Mouse (Mus musculus) adrenal gland, adult 2 months (tissue): ENCODE measurements around the gene Slc39a10. TPM values are rescaled to one million over a fixed set of nuclear protein-coding genes. Genes with fewer than 3 reads are reported as not detected.
A peak's percentile ranks its signal among the peaks of the same experiment; 100 is the strongest.
"Not testable (repeated sequence)": the region's sequence is repeated elsewhere in the genome, so short reads cannot be mapped to it uniquely, and the experiment has no call there.

Experiments
- DNase-seq: peaks from one replicate; pipeline ENCODE4 v3.0.0; 2021
- polyA plus RNA-seq: library from polyadenylated mRNA; depleted of rRNA; stranded (reverse); fragments of >200 nt; gene quantifications from 2 replicates; pipeline ENCODE4 v1.2.3, GENCODE M21; 2012
- total RNA-seq, 2 experiments: library from RNA; stranded (reverse); gene quantifications; 2 replicates each; pipeline ENCODE4 v1.2.3; 2021

Slc39a10 gene
- total and polyA plus RNA-seq, 3 experiments = 4.1 to 26.6 (median 25.5) TPM

GRCm38 (mm10) chr1:46864175-46864885 lies 28.3 kb downstream of the Slc39a10 start:
- peak; percentile 34 for DNase-seq

GRCm38 (mm10) chr1:46863434-46863833 lies 29.2 kb downstream of the Slc39a10 start:
- no peak for DNase-seq

GRCm38 (mm10) chr1:46860082-46860481 lies 32.6 kb downstream of the Slc39a10 start:
- no peak for DNase-seq

DNA sequence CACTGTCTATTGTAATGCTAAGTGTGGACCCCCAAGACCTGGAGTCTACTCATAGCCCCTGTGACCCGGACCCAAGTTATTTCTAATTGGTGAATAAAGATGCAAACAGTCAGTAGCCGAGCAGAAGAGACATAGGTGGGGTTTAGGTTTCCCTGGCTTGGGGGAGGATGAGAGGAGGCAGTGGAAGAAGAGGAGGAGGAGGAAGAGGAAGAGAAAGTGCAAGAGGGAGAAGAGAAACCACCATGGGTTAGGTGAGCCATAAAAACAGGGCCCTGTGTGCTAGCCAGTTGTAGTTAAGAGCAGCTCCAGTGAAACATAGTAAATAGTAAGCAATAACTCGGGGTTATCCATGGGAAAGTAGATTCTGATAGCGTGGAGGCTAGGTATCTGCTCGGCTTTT lies 34.1 kb downstream of the Slc39a10 start:
- no peak for DNase-seq

DNA sequence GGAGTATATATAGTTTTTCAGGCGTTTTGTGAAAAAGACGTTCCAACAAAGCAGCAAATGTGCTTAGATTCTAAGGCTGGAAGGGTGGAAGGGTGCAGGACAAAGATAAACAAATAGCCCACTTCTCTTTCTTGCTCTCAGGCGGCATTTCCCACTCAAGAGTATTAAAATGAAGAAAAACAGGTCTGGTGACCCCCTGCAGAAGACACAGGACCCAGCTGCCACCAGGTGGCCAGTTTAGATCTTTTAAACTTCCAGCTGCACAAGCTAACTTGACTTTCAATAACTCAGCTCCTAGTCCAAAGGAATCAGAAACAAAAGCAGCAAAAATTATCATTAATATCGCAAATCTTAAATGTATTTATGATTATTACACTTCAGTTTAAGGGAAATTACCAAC lies 36.2 kb downstream of the Slc39a10 start:
- no peak for DNase-seq

- DNase-seq = no peak
Measured at GRCm38 (mm10) chr1:46854036-46854900, 38.4 kb downstream of the Slc39a10 start.

DNA sequence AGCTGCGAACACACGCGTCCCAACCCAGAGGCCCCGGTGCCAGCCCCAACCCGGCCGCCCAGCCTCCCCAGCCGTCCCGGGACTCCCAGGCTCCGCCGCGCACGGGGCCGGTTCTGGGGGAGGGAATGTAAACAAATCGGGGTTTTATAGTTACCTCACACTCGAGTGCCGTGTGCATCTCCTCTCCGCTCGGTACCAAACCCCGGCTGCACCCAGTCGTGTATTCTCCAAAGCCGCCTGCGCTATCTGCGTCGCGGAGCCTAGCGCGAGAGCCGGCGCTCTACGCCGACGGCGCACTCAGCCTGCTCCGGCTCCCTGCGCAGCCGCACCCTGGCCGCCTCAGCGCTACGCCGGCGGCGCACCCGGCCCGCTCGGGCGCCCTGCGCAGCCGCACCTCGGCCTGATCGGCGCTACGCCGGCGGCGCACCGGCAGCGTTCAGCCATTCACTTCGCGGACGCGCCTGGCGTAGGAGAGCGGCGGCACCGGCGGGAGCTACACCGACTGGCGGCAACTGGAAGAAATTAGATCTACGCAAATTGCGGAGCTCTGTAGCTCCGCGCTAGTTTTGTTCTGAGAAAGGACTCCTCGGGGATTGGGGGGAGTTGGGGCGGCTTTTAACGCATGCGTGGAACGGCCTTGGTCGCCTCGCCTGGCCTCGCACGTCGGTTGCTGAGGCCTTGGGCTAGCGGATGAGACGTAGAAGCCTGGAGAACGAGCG lies 39.2 kb downstream of the Slc39a10 start:
- peak; percentile 99 for DNase-seq

GRCm38 (mm10) chr1:46852600-46853272 lies 39.9 kb downstream of the Slc39a10 start:
- DNase-seq = peak; percentile 77

DNA sequence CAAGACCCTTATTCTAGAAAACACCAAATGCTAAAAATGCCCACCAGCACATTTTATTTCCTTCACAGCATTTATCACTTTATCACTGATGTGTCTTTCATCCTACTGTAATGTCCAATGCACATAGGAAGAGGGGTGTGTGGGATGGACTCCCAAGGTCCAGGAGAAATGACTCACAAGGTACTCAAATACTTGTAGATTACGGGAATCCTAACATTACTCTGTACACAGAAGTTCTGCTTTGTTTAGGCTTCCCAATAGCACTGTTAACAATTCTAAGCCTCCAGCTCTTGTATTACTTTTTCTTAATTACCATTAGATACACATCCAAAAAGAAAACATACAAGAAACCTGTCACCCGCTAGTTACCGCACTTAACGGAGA lies 40.4 kb downstream of the Slc39a10 start:
- no peak for DNase-seq

DNA sequence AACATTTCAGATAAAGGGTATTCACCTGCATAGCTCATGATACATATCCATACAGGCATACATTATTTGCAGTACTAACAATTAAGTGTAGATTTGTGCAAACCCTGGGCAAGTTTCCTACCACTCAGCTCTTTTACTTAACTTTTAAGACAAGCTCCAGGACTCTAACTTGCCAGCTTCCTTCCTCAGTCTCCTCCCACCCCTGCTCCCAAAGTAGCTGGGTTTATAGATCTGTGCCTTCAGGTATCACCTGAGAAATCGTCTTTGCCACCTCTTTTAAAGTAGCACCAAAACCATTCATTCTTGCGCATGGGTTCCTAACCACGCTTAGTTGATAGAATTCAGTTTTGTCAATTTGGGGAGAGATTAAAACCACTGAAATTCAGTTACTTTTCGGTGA lies 41.1 kb downstream of the Slc39a10 start:
- no peak for DNase-seq

- peak; percentile 76 for DNase-seq
Measured at GRCm38 (mm10) chr1:46849758-46850157, 42.9 kb downstream of the Slc39a10 start.

GRCm38 (mm10) chr1:46845221-46845620 lies 47.4 kb downstream of the Slc39a10 start:
- no peak for DNase-seq

GRCm38 (mm10) chr1:46844281-46844680 lies 48.4 kb downstream of the Slc39a10 start:
- DNase-seq = no peak

- DNase-seq = no peak
Measured at GRCm38 (mm10) chr1:46843406-46843805, 49.2 kb downstream of the Slc39a10 start.

DNA sequence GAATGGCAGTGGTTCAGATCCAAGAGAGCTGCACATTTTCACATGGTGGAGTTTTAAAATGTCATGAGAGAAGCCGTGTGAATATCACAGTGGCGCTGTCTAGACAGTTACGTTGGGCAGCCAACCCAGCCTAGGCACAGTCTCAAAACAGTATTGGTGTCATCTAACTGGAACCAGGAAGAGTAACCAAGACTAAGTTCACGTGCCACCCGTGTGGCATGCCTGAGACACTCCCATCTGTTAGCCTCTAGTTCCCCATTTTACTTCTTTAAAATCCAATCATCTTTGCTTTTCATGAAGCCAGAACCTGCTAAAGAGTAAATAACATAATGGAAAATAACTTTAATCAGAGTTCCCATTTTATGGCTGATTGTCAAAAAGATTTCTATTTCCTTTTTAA lies 60.7 kb downstream of the Slc39a10 start:
- no peak for DNase-seq

- no peak for DNase-seq
Measured at GRCm38 (mm10) chr1:46830066-46830843, 62.4 kb downstream of the Slc39a10 start.

GRCm38 (mm10) chr1:46822256-46822972 lies 70.2 kb downstream of the Slc39a10 start:
- DNase-seq = no peak

DNA sequence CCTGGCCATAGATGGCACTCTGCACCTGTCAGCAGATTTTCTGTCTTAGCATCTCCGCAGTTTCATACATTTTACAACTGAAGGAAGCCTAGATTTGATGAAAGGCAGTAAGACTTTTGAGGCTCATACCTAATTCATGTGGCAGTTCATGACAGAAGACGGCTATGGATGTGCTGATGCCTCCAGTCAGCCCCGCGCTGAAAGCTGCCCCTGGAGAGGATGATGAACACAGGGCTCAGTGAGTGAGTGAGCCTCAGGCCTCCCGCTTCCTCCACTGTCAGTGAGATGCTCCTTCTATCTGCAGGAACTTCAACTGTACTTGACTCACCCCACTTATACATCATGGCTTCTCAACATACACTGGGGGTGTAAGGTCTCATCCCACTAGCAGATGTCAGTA lies 74.7 kb downstream of the Slc39a10 start:
- DNase-seq = no peak

DNA sequence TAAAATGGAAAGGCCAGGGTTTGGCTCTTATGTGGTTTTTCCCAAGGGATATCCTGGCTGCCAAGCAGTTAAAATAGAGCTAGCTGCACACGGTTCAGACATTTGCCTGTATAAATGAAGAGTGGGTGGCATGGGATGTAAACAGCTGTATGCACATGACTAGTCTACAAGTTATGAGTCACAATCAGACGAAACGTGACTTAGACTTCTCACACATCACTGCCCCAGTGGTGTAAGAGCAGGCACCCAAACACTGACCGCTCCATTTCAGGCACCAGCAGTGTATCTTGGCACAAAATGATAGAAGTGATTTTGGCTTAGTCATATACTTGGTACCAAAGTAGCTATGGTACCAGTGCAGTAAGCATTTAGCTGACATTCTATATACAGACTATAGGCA lies 84.0 kb downstream of the Slc39a10 start:
- DNase-seq = not testable (repeated sequence)

- DNase-seq = no peak
Measured at GRCm38 (mm10) chr1:46805074-46805473, 87.6 kb downstream of the Slc39a10 start.

- peak; percentile 59 for DNase-seq
Measured at GRCm38 (mm10) chr1:46782227-46782626, 110.4 kb downstream of the Slc39a10 start.
